Mouse (Mus musculus) ovary, adult 18-20 months (tissue): Measurements from ENCODE around the gene Nr4a2.

Source experiments
- DNase-seq: peaks from one replicate; pipeline ENCODE4 v3.0.0; 2022; ENCODE audit warnings: low spot score, mixed read lengths

Gene Nr4a2

GRCm38 (mm10) chr2:57123991-57124840 is at the start of gene Nr4a2:
Gene Nr4a2, minus strand, starts transcription at chr2:57124003.
- DNase-seq = peak; percentile 77

- no peak for DNase-seq
Measured at GRCm38 (mm10) chr2:57165416-57165815, 41.6 kb upstream of the Nr4a2 start.

GRCm38 (mm10) chr2:57156814-57157213 is 33.0 kb upstream of the Nr4a2 start:
- no peak for DNase-seq

GRCm38 (mm10) chr2:57149796-57150195 is 26.0 kb upstream of the Nr4a2 start:
- no peak for DNase-seq

GRCm38 (mm10) chr2:57148231-57148630 is 24.4 kb upstream of the Nr4a2 start:
- no peak for DNase-seq

- no peak for DNase-seq
Measured at GRCm38 (mm10) chr2:57145646-57146421, 22.0 kb upstream of the Nr4a2 start.

- DNase-seq = no peak
Measured at GRCm38 (mm10) chr2:57138594-57138993, 14.8 kb upstream of the Nr4a2 start.

GRCm38 (mm10) chr2:57127461-57127860 is 3.7 kb upstream of the Nr4a2 start:
- DNase-seq = no peak

- no peak for DNase-seq
Measured at GRCm38 (mm10) chr2:57125891-57126290, 2.1 kb upstream of the Nr4a2 start.

- no peak for DNase-seq
Measured at GRCm38 (mm10) chr2:57122986-57123980, 520 bp downstream of the Nr4a2 start.

GRCm38 (mm10) chr2:57121110-57121509 is 2.7 kb downstream of the Nr4a2 start:
- no peak for DNase-seq

- peak; percentile 54 for DNase-seq
Measured at GRCm38 (mm10) chr2:57117201-57117951, 6.4 kb downstream of the Nr4a2 start.

- DNase-seq = peak; percentile 60
Measured at GRCm38 (mm10) chr2:57116366-57117200, 7.2 kb downstream of the Nr4a2 start.

- DNase-seq = no peak
Measured at GRCm38 (mm10) chr2:57115864-57116365, 7.9 kb downstream of the Nr4a2 start.

- no peak for DNase-seq
Measured at GRCm38 (mm10) chr2:57115181-57115863, 8.5 kb downstream of the Nr4a2 start.

GRCm38 (mm10) chr2:57114211-57115151 is 9.3 kb downstream of the Nr4a2 start:
- DNase-seq = peak; percentile 66

- DNase-seq = no peak
Measured at GRCm38 (mm10) chr2:57113431-57113830, 10.4 kb downstream of the Nr4a2 start.

- no peak for DNase-seq
Measured at GRCm38 (mm10) chr2:57112949-57113348, 10.9 kb downstream of the Nr4a2 start.
